Mouse (Mus musculus) splenic B cell, adult 2 months (primary cell): ENCODE data around the gene Pygo2.

Source experiments
- DNase-seq: peaks from one replicate; pipeline ENCODE4 v3.0.0-alpha.2; 2011; ENCODE audit warnings: low read depth, low spot score
- H3K27me3 ChIP-seq: 2 replicates; pipeline ENCODE4 v1.6.1; 2012; ENCODE audit warnings: mild to moderate bottlenecking, low read length, moderate library complexity, mixed read lengths; ENCODE audit not compliant: control insufficient read depth, poor library complexity, insufficient read depth, severe bottlenecking
- H3K36me3 ChIP-seq: 2 replicates; pipeline ENCODE4 v1.6.1; 2012; ENCODE audit warnings: mild to moderate bottlenecking, low read length, moderate library complexity, mixed read lengths; ENCODE audit not compliant: control insufficient read depth, poor library complexity, insufficient read depth, severe bottlenecking

Gene Pygo2

DNA sequence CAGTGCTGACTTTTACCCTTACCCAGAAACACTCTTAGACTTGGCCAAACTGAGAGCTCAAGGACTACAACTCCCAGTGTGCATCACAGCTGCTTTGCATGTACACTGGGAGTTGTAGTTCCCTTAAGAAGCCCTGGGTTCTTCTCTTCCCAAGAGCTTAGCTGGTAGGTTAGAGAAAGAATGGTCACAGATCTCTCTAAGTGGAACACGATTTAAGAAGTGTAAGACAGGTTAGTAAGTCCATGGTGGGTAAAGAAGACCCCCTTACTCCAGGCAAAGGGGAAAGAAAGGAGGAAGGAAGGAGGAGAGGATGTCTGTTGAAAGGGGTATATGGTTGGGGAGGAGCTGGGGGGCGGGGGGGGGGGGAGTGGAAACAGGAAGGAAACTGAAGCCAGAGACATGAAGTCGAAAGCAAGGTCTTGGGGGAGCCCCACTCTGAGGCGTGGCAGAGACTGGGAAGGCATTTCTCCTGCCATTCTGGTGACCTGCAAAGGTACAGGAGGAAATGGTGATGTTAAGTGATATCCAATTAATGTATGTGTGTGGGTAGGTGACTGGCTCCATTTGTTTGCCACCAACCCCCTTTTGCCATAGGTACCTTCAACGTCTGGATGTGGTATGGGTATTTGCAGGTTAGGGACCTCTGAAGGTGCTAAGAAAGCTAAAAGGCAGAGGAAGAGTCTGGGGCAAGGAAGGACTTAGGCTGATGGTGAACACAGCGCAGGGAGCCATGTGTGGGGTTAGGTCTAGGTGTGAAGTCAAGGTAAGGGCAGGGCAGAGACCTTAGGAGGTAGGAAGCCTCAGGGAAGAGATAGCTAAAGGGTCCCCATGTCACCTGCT is 40.9 kb upstream of the Pygo2 start:
- no peaks in the 10 kb centered on the region; the same call in 1 of the 2 replicates for H3K36me3 ChIP-seq
- peak; percentile 82 for DNase-seq

DNA sequence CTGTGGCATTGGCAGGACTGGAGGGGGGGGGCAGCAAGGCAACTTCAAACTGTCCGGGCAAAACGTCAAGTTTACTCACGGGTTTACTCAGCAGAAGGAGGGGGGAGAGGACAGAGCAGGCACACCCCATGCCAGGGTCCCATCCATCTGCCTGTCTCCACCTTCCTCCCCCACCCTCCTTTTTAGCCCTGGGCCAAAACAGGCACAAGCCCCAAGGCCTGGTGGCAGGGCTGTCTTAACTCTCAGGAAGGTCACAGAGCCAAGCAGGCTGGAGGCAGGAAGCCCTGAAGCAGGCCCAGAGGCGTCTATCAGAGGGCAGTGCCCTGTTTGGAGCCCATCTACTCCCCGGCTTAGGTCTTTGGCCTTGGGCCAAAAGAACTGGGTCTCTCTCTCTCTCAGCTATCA is 39.9 kb upstream of the Pygo2 start:
- Histone ChIP-seq H3K27me3 (no peaks in the 10 kb centered on the region; the same call in 1 of the 2 replicates), H3K36me3 (no peaks in the 10 kb centered on the region)
- peak; percentile 36 for DNase-seq

More for the DNA sequence above, 40.9 kb upstream of the Pygo2 start:
- H3K27me3 ChIP-seq: no peaks in the 10 kb centered on the region

DNA sequence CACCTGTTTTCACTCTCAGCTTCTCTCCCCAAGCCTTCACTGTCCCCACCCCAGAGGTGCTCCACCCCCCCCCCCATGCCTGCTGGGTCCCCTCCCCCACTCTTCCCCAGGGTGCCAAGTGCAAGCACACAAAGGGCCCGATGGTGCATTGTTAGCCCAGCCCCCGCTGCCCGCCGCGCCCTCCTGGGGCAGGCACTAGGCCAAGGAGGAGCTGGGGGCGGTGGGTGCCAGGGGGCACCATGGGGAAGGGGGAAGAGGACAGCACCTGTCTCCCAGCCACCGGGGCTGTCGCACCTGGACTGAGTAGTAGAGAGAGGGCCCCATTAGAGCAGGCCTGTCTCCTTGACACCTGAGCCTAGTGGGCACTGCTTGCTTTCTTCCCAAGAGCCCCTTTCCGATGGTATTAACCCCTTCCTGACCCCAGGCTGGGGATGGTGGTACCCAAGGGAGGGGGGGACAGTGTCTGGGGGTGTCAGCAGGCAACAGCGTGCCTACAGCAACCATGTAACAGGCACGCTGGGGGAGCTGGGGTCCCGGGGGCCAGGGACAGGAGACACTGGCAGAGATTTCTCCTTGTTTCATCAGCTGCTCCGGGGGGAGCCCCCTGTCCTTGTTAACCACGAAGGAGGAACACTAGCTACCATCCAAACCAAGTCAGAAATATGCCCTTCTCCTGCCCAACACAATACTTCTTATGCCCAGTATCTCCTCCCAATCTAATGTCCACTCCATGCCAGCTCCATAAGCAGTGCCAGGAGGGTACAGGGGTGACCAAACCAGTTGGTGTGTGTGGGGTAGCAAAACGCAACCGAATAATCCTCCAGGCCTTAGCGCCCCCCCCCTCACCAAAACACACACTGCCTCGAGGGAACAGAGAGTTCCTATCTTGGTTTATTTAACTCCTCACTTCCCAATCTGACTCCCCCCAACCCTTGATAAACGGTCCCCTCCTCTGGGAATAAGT is 39.0 kb upstream of the Pygo2 start:
- Histone ChIP-seq H3K36me3 (no peaks in the 10 kb centered on the region), H3K27me3 (no peaks in the 10 kb centered on the region; the same call in 1 of the 2 replicates)
- peak; percentile 49 for DNase-seq

- peak; percentile 25 for DNase-seq
- H3K36me3 ChIP-seq: no peaks in the 10 kb centered on the region
- no peaks in the 10 kb centered on the region; the same call in 1 of the 2 replicates for H3K27me3 ChIP-seq
Observed at GRCm38 (mm10) chr3:89391663-89392511, 38.1 kb upstream of the Pygo2 start.

DNA sequence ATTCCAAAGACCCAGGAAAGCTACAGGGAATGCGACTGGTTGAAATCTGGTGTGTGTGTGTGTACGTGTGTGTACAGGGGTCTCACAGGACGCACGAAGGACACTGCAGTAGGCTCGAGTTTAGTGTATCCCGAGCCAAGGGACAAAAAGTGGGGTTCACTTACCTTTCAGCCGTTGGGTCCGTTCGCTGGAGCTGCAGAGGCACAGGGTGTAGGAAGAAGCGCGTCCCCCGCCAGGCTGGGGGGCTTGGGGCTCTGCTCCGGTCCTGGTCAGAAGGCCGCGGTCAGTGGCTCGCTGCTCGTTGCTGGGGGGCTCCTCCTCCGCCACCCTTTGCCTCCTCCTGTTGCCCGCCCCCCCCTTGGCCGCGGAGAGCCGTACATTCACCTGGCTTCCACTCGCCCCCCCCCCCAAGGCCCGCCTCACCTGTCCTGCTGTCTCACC is 37.1 kb upstream of the Pygo2 start:
- DNase-seq: no peak
- no peaks in the 10 kb centered on the region; the same call in 1 of the 2 replicates for H3K27me3 ChIP-seq
- H3K36me3 ChIP-seq: no peaks in the 10 kb centered on the region

DNA sequence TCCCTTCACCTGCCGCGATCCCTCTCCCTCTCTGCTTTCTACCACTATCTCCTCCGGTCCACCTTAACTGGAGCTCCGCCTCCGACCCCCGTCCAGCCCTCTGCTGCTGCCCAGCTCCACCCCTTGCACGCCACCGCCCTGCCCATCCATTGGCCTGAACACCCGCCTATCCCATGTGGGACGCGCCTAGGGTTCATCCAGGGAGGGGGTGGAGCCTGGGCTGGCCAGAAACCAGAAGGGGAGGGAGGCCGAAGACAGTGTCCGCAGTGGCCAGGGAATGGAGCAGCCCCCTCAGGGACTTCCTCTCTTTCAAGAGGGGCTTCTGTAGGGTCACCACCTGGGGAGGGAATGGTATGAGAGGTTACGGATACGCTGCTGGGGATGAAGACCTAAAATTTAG is 36.4 kb upstream of the Pygo2 start:
- Histone ChIP-seq H3K36me3 (no peaks in the 10 kb centered on the region), H3K27me3 (no peaks in the 10 kb centered on the region; the same call in 1 of the 2 replicates)
- DNase-seq: peak; percentile 95

DNA sequence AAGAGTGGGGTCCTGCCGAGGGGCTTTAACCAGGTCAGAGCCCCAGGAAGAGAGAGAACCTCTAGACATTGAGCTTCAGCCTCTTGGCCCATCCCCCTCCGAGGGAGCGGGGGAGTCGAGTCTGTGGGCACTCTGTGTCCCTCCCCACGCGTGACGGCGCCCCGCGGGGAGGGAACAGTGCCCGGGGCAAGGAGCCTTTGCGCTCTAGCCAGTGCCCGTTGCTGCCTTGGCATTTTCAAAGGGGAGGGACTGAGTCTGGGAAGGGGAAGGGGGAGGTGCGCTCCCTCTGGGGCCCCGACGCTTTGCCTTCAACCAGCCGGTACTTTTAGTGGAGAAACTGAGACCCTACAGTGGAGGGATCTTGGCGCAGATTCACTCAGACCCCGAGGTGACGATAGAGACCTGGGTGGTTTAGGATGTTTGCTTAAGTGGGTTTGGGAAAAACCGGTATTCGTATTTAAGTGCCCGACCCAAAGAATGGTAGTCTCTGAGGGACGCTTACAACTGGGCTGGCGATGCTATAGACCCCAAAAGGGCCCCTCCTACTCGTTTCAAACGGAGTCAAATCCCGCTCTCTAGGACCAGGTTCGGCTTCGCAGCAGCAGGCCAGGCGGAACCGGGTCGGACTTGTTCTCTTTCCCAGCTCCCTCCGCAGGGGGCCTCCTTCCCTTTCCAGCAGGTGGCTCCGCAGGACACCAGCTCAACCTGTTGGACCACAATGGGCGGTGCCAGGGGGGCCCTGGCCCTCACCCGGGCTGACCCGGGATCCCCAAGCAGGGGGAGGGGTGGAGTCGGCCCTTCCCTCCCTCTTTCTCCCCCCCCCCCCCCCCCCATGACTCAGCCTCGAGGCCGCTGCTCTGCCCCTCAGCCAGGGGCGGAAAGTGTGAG is 35.8 kb upstream of the Pygo2 start, which contains the start of gene Zbtb7b:
Gene Zbtb7b, minus strand, starts transcription at position 771 of the 888 bp plus-strand sequence.
- H3K27me3 ChIP-seq: no peaks in the 10 kb centered on the region; the same call in 1 of the 2 replicates
- DNase-seq: peak; percentile 60
- H3K36me3 ChIP-seq: no peaks in the 10 kb centered on the region

DNA sequence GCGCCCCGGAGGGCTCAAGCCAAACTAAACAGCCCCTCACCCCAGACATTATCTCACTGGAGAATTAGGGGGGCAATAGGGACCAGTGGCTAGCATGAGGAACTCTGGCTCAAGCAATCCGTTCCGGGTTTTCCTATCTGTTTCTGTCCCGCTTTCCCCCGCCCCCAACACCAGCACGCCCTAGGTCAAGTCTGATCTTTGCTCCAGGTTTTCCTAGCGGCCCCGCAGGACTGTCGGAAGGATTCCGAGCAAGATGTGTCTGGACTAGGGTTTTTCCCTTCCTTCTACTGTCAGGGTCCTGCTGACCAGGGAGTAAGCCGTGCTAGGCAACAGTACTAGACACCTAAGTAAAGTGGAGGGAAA is 35.1 kb upstream of the Pygo2 start:
- DNase-seq: peak; percentile 56
- Histone ChIP-seq H3K36me3 (no peaks in the 10 kb centered on the region), H3K27me3 (no peaks in the 10 kb centered on the region; the same call in 1 of the 2 replicates)

GRCm38 (mm10) chr3:89395419-89395805 is 34.6 kb upstream of the Pygo2 start:
- no peak for DNase-seq
- Histone ChIP-seq H3K27me3 (no peaks in the 10 kb centered on the region; the same call in 1 of the 2 replicates), H3K36me3 (no peaks in the 10 kb centered on the region)

- Histone ChIP-seq H3K27me3 (no peaks in the 10 kb centered on the region; the same call in 1 of the 2 replicates), H3K36me3 (no peaks in the 10 kb centered on the region)
- peak; percentile 73 for DNase-seq
Observed at GRCm38 (mm10) chr3:89395806-89396653, 34.0 kb upstream of the Pygo2 start.

GRCm38 (mm10) chr3:89396654-89397005 is 33.4 kb upstream of the Pygo2 start:
- no peak for DNase-seq
- no peaks in the 10 kb centered on the region; the same call in 1 of the 2 replicates for H3K27me3 ChIP-seq

GRCm38 (mm10) chr3:89401329-89401728 is 28.7 kb upstream of the Pygo2 start:
- H3K36me3 ChIP-seq: peaks cover 15% of the 10 kb centered on the region
- DNase-seq: no peak
- no peaks in the 10 kb centered on the region for H3K27me3 ChIP-seq

More at GRCm38 (mm10) chr3:89396654-89397005, 33.4 kb upstream of the Pygo2 start:
- H3K36me3 ChIP-seq: peaks cover 4% of the 10 kb centered on the region; the same call in 1 of the 2 replicates
